Mouse (Mus musculus) telencephalon, adult 2 months (tissue): ENCODE results near the gene Cnih3.

Experiments
- DNase-seq: peaks from one replicate; pipeline ENCODE4 v3.0.0-alpha.2; 2011; ENCODE audit warnings: low read depth, low spot score

Gene Cnih3

DNA sequence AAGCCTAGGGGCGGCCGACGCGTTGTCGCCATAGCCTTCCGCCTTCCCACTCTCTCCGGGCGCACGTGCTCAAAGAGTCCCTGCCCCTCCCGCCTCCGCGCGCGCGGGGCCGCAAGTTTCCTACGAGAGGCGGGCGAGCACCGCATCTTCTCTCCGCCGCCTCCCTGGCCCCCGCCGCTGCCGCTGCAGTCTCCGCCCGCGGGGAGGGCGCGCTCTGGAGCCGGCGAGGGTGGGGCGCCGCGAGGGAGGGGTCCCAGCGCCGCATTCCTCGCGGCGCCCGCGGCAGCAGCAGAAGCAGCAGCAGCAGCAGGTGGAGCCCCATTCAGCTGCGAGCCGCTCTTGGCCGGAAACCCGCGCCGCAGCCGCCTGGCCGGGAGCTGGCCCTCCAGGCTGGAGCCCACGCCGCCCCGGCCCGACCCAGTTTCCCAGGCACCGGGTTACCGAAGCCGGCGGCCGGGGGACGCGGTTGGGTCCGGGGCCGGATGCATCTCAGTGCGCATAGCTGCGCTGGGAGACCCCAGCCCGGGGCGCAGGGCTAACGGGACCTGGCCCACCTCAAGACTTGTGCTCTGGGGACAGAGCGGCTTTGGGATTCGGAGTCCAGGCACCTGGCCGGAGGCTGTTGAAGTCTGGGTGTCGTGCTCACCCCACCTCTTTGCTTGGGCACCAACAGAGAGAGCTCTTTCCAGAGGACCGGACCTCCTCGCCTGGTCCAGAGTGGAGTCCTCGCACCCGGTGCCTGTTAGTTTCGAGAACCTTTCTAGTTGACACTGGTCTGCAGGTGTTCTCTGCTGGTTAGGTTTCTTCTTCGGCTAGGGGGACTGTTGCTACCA, at the start of gene Cnih3:
Cnih3 (plus strand) TSS at position 262 of the 833 bp plus-strand sequence.
- DNase-seq, result no peak

DNA sequence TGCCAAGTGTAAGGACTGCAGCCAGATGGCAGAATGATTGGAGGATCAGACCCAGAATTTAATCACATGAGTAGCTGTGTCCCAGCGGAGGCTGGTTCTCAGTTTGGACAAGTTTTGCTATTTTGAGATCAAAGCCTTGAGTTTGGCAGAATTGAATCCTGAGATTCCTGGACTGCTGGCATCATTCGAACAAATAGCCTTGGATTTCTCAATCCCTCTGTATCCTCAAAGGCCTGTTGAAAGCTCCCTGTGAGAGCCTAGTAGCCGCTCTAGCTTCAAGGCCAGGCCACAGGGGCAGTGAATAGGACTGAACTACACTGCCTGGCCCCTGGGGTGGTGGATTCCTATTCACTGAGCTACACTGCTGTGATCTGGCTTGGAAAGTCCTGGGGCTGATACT, 44.4 kb upstream of the Cnih3 start:
- DNase-seq, result no peak

DNA sequence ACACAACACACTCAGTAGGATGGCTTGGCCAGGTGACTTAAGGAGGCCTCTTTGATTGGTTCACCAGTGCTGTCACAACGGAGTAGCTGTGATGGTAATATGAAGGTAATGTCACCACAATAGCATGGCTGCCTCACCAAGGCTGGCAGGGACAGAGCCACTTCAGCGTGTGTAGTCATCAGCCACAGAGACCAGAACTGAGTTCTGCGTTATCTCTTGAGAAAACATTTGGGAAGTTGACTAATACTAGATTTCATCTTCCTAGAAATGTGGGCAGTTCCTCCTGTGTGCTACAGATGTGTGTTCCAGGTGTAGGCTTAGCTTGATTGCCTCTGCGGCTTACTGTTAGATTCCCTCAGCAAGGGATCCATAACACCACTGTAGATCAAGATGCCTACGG, 41.7 kb upstream of the Cnih3 start:
- no peak for DNase-seq

DNA sequence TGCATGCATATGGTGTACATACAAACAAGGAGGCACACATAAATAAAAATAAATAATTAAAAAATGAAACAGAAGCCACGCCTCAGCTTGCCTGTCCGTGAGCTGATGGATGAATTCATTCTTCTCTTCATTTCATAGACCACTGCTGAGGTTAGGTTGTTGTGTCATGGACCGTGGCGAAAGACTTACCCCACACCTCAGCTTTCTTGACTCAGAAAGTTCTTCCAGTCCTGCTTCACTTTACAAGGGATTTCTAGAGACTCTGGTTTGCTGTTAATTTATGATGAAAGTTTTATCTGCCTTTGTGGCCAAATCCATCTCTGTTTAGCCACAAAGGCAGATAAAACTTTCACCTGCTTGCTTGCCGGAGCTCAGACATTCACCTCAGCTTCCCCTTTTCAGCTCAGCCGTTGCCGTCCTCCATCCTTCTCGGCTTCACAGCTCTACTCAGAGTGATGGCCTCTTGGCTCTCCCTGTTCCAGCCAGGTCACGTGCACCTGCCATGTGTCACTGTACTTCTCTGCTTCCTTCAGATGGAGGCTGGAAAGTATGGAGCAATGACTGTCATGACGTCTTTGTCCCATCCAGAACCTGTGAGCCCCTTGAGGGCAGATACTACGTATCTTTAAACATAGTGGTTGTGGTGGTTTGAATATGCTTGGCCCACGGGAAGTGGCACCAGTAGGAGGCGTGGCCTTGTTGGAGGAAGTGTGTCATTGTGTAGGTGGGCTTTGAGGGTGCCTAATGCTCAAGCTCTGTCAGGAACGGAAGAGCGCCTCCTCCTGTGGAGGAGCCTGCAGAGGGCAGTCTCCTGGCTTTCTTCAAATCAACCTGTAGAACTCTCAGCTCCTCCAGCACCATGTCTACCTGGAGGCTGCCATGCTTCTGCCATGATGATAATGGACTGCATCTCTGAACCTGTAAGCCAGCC, 40.0 kb upstream of the Cnih3 start:
- DNase-seq, result no peak

DNA sequence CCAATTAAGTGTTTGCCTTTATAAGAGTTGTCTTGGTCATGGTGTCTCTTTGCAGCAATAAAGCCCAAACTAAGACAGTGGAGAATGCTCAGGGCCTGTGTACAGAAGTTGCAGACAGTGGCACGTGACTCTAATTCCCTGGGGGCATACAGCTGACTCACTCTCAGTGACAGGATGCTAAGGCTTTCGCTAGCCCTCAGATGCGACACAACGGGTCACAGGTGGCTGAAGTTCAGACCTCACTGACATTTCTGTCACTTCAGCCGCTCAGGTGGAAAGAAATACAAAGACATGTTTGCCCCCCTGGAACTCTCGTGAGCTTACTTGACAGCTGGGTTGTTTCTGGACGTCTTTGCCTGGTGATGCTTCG, 39.4 kb upstream of the Cnih3 start:
- DNase-seq, result no peak

DNA sequence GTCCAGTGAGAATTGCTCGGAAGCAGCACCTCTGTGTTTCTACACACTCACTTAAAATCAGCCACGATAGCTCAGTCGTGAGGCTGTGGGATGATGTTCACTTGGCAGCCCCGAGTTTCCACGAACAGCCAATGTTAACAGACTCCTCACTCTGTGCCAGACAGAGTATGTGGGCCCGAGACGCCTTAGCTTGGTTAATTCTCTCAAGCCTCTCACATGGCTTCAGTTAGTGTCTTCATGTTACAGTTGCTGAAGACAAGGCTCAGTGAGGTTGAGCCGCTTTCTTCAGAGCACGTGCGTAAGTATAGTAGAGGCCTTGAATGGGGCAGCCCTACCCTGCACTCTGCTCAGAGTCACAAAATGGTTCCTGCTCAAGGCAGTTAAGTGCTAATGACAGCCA, 38.1 kb upstream of the Cnih3 start:
- DNase-seq, result no peak

DNA sequence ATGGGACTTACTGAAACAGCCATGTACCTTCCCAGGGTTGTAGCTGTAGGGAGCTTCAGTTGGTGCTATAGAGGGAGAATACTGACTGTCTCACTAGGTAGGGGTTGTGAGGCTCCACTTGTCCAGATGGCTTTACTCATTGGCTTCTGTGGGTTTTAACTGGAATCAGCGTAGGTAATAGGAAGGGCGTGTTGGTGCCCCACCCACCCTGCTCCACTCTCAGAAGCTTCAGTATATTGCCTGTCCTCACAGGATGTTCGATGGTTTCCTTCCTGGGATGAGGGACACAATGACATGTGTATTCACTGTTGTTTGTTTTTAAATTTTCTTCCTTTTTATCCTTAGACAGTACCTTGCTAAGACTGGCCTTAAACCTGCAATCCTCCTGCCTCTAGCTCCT, 37.1 kb upstream of the Cnih3 start:
- DNase-seq, result no peak

DNA sequence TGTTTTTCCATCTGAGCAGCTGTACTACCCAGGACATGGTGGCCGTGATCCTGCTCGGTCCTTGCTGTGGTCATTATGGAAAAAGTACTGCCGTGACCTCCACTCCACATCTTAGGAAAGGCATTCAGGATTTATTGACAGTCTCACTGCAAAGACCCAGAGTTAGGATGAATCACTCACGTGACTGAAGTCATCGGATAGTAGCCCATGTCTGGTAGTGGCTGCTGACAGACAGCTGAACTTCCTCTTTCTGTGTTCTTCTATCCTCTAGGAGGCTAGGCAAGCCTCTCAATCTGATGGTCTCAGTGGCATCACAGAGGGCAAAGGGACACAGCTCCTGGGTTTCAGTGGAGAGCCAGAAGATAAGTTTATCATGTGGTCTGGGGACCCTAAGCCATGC, 35.9 kb upstream of the Cnih3 start:
- no peak for DNase-seq

DNA sequence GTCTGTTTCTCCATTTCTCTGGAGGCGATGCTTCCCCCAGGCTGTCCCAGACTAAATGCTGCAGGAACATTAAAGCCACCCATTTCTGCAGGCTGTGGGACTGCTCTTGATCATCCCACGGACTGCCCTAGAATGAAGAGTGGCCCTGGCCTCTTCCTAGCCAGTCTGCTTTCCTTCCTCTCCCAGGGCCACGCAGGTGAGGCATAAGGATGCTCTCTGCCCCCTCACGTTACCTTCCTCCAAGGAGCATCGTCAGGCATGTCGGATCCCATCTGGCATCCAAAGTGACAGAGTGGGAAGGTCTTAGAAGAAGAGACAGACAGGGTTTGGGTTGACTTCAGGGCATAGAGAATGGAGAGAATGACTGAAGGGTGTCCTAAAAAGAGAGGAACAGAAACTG, 33.0 kb upstream of the Cnih3 start:
- no peak for DNase-seq

DNA sequence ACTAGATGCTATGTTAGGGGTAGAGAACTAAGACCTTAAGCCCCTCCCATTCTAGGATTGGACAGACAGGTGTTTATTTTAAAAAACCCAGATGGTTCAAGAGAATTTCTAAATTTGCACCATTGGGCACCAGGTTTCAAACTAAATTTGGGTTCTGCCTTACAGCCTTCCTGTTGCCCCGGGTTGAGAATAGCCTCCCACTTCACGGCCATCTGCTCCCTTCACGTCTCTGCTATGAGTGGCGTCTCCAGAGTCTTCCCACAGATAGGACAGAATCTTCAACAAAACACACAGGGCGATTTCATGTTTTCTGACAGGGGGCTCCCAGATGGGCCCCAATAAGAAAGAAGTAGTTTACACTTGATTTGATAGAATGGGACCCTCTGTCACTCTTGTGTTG, 31.3 kb upstream of the Cnih3 start:
- no peak for DNase-seq

DNA sequence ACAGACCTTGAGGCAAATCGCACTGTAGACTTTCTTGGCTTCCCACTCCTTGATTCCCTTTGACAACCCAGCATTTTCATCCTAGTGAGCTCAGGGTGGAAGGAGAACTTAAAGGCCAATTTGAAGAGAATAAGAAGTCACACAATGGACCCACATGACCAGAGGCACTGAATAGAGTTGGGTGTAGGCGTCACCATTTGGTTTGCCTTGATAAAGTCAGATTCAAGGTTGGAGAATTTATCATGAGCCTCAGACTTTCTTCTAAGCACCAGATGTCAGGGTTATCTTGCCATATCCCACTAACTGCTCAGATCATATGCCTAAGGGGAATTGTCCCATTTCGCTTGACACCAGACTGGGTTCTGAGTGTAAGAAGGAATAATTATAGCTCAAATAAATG, 29.3 kb upstream of the Cnih3 start:
- DNase-seq, result no peak

DNA sequence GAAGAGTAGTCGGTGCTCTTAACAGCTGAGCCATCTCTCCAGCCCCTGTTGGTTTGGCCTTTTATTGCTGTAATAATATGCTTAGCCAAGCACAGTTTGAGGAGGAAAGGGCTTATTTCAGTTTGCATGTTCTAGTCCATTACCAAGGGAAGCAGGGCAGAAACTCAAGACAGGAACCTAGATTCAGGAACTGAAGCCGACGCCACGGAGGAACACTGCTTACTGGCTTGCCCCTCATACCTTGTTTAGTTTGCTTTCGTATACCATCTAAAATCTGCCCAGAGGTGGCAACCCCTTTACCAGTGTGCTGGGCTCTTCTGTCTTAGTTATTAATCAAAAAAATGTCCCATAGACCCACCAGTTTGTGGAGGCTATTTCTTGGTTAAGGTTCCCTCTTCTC, 25.3 kb upstream of the Cnih3 start:
- DNase-seq, result no peak

DNA sequence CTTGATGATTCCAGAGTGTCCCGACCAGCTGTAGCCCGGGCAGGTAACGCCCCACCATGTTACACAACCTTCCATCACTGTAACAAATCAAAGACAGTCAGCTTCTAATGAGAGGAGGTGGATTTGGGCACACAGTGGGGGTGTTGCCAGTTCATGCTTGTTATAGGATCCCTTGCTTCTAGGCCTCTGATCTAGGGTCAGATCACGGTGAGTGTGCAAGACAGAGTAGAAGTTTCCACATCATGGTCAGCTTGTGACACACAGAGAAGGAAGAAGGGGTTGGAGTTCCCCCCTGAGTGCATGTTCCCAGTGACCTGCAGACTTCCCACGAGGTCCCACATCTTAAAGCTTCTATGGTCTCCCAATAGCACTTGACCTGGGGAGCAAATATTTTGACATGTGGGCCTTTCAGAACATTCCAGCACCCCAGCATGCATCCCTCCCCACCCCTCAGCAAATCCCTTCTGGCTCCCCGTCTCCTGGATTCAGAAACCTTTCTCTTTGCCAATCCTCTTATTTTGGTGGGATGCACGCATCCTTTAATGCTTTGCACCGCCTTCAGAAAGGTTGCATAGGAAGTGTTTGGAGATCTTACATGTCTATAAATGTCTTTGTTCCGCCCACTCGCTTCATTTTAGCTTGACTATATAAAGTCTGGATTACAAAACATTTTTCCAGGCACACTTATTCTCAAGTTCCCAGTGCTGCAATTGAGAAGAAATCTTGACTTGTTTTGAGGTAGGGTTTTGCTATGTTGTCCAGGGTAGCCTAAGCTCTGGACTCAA, 24.6 kb upstream of the Cnih3 start:
- peak; percentile 85 for DNase-seq

DNA sequence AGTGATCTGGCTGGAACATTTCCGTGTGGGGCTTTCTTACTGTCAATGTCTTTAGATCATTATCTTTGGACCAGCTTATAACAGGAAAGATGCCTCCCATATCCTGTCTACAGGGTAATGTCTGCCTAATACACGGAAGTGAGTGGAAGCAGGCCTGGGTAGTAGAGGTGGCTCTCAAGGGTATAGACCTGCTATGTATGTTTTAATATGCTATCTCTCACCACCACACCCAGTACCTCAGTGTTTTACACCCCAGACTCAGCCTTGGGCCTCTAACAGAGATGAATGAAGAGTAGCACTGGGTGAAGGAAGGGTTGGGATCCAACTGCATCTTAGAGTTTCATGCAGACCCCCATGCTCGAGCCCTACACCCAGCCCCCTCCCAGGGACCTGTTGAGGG, 23.3 kb upstream of the Cnih3 start:
- no peak for DNase-seq

DNA sequence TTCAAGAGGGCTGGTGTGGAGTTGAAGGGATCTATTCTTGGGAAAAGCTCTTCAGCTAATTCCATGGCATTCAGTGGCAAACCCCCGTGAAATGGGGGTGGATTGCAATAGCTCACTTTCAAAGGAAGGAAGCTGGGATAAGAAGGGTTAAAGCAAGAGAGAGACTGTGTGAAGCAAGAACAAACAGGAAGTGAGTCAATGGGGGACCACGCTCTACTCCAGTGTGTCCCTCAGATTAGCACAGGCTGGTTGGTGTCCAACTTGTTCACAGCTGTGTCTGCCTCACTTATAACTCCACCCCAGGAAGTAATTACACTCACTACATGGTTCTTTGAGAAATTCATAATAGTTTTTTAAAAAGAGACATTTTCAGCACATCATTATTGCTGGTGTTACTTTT, 19.8 kb upstream of the Cnih3 start:
- no peak for DNase-seq

DNA sequence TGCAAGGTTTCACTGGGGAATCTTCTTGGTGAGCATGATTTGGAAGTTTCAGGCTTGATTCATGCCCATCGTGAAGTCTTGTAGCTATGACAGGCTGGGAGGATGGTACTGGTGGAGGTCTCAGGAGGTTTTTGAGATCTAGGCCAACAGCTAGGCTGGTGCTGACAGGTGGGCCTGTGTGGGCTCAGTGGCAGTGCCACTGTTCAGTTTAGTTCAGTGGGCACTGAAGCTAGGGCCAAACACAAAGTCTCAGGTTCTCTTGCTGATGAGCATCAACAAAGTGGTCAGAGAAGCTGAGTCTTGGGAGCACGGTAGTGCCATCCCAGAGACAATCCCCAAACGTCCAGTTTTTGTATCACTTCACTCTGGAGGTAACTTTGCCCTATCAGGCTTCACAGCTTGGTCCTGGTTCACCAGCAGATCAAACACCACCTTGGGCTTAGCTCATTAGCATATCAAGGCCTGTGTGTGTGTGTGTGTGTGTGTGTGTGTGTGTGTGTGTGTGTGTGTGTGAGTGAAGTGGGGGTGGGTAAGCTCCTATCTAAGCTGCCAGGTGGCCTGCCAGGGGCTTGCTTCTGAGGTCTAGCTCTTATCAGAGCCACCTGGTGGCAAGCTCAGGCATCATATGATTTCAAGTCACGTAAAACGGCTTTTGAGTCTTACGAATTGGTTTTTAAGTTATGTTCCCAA, 18.0 kb upstream of the Cnih3 start:
- no peak for DNase-seq

DNA sequence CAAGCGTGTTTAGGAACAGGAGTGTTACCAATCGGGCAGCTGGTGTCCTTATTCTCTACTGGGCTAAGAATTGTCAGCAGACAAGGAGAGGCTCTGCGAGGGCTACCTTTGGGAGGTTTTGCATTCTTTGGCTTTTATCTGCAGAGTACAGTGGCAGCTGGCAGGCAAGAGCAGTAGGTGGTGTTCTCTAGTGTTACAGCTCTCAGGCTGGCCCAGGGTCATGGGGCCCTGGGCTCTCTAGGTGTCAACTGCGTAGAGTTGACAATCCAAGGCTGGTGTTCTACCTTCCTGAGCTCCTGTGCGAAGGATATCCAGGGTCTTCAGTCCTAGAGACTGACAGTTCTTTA, 17.4 kb upstream of the Cnih3 start:
- no peak for DNase-seq

DNA sequence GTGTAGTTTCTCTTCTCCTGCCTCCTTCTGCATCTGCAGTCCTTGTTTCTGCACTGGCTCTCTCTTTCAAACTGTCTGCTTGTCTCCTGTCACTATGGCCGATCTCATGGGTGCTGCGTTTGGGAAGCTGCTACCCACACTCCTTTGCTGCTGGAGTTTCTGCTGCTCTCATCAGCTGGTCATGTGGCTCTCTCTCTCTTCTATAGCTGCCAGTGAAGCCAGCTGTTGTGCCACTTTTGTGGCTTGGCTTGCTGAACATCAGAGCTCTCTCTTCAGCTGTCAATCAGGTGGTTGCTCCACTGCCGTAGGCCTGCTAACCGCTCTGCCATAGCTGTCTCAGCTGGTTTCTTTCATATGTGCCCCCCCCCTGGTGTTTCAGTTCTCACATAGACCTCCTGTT, 17.0 kb upstream of the Cnih3 start:
- DNase-seq, result no peak

DNA sequence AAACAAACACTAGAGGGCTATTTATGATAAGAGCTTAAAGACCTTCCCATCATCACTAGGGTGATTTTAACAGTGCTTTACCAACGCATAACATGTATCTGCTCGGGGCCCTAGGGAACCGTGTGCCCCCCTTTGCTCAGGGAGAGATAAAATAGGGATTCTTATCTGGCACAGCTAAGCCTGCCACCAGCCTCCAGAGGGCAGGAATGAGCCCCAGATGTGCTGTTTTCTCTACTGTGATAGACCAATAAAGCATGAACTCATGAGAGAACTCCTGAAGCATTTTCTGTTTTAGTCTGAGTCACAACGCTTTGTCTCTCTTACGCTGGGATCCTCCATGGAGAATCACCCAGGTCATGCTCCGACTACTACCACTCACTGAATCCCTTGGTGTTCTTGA, 15.6 kb upstream of the Cnih3 start:
- DNase-seq, result no peak

DNA sequence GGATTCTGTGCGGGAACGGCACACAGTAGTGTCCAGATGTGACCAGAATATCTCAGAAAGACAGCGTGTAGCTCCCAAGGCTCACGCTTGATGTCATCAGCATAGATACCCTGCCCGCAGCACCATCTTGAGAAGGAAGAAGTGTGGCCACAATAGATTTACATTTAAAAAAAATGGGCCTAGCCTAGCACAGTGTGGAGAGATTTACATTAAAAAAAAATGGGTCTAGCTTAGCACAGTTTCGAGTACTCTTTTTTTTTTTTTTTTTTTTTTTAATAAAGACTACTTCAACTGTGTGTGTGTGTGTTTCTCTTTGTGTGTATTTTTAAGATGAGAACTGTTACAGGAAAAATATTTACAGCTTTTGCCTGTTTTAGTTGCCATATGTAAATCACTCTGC, 13.3 kb upstream of the Cnih3 start:
- no peak for DNase-seq

DNA sequence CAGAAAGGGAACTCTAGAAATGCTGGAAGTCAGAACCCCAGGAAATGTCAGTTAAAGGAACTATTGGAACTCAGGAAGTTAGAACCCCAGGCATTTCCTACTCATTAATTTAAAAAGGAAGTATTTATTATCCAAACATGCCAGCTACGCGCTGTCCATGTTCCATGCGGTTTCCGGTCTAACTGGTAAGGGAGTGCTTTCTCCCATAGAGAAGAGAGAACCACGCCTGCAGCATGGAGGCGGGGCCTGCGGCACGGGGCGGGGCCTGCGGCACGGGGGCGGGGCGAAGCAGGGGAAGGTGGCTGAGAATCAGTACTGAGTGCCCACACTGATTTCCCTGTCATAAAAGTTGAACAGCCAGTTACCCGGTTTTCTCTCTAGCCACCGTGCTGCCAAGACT, 6.9 kb upstream of the Cnih3 start:
- no peak for DNase-seq

DNA sequence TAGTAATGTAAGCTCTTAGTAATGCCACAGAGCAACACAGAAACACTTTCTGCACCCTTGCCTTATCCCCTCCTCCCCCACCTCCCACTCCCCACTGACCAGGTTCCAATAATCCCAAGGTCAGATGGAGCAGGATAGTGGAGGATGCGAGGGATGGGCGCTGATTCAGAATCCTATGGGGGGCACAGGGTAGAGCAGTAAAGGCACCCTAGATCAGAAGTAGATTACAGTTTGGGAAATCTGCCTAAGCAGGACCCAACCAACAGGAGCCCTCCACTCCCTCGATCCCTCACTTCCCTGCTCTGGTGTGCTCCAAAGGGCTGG, 423 bp upstream of the Cnih3 start:
- DNase-seq, result no peak
